Mouse (Mus musculus) intestine, postnatal 0 days (tissue): ENCODE measurements at regions not wholly inside any gene's neighbourhood (a gene's known extent, or its start where the extent isn't known, plus 50 kb on each side); places are given as distances from the start of the nearest gene placed in this dataset.

Source experiments
- ATAC-seq: fragments of 200-750 bp; cut with Nextera tagmentation; 2 replicates; pipeline ENCODE4 v1.8.0; 2017; ENCODE audit warnings: mild to moderate bottlenecking, moderate TSS enrichment, moderate library complexity
- H3K27ac ChIP-seq: fragments of 300-500 bp; sonication (generic); 2 replicates; pipeline ENCODE4 v1.5.1; 2014; ENCODE audit warnings: mild to moderate bottlenecking, low read depth, low read length, moderate library complexity
- H3K27me3 ChIP-seq: fragments of 300-500 bp; sonication (generic); replicated peaks from 2 replicates; pipeline ENCODE4 v1.6.1; 2014; ENCODE audit warnings: low read length, mixed read lengths; ENCODE audit not compliant: control insufficient read depth, insufficient read depth
- H3K36me3 ChIP-seq: fragments of 300-500 bp; sonication (generic); 2 replicates; pipeline ENCODE4 v1.6.1; 2014; ENCODE audit warnings: mild to moderate bottlenecking, moderate library complexity; ENCODE audit not compliant: control insufficient read depth, insufficient read depth
- H3K4me1 ChIP-seq: fragments of 300-500 bp; sonication (generic); replicated peaks from 2 replicates; pipeline ENCODE4 v1.6.1; 2014; ENCODE audit warnings: antibody characterized with exemption, low read length, mixed read lengths; ENCODE audit not compliant: control insufficient read depth, insufficient read depth
- H3K4me2 ChIP-seq: fragments of 300-500 bp; sonication (generic); replicated peaks from 2 replicates; pipeline ENCODE4 v1.6.1; 2014; ENCODE audit warnings: low read depth, mild to moderate bottlenecking, moderate library complexity
- H3K4me3 ChIP-seq: fragments of 300-500 bp; sonication (generic); 2 replicates; pipeline ENCODE4 v1.5.1; 2014; ENCODE audit warnings: low read depth, low read length
- H3K9ac ChIP-seq: fragments of 300-500 bp; sonication (generic); 2 replicates; pipeline ENCODE4 v1.6.1; 2014; ENCODE audit warnings: mild to moderate bottlenecking, low read depth, low read length
- H3K9me3 ChIP-seq: fragments of 300-500 bp; sonication (generic); 2 replicates; pipeline ENCODE4 v1.6.1; 2016; ENCODE audit warnings: mixed run types; ENCODE audit not compliant: control insufficient read depth
- CTCF ChIP-seq: sonication (generic); IDR thresholded peaks from 2 replicates; pipeline ENCODE4 v1.5.1; 2016; ENCODE audit warnings: low read depth, mild to moderate bottlenecking, control low read depth, antibody characterized with exemption, moderate library complexity
- WGBS: fragments of 180-500 bp; shearing (Covaris S2); extraction: QIAGEN DNeasy Blood & Tissue Kit; methylation state at CpG from one replicate; pipeline ENCODE4 v1.1.7; 2014; 5-methylcytosine and 5-hydroxymethylcytosine counted together

DNA sequence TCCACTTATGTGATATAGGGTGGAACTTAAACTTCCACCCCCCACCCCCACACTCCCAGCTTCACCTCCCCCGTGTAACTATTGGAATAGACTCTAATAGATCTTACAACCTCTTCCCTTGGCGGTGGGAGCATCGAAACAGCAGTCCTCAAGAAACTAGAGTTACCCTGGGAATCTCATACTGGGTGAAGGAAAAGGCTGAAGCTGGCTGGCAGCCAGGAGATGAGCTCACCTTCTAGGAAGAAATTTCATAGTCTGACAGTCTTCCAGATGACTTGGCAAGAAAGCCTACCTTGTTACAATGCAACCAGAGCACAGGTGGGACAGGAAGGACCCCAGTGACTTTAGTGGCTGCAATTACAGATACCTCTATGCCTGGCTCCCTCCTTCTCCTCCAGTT, 57.6 kb upstream of the Cd2ap start:
- no peaks in the 10 kb centered on the region for H3K27me3 ChIP-seq
- H3K27ac ChIP-seq, result peak overlapping the region; percentile 29
- H3K36me3 ChIP-seq, result no peaks in the 10 kb centered on the region
- WGBS, result 21% methylated on average over 3 of the region's 3 CpGs
- no peak overlapping the region for H3K9ac ChIP-seq
- ATAC-seq, result peak; percentile 46
- no peak overlapping the region for H3K4me2 ChIP-seq
- TF ChIP-seq CTCF, result no peak
- no peaks in the 10 kb centered on the region for H3K4me1 ChIP-seq
- H3K9me3 ChIP-seq, result no peaks in the 10 kb centered on the region
- no peak overlapping the region for H3K4me3 ChIP-seq

DNA sequence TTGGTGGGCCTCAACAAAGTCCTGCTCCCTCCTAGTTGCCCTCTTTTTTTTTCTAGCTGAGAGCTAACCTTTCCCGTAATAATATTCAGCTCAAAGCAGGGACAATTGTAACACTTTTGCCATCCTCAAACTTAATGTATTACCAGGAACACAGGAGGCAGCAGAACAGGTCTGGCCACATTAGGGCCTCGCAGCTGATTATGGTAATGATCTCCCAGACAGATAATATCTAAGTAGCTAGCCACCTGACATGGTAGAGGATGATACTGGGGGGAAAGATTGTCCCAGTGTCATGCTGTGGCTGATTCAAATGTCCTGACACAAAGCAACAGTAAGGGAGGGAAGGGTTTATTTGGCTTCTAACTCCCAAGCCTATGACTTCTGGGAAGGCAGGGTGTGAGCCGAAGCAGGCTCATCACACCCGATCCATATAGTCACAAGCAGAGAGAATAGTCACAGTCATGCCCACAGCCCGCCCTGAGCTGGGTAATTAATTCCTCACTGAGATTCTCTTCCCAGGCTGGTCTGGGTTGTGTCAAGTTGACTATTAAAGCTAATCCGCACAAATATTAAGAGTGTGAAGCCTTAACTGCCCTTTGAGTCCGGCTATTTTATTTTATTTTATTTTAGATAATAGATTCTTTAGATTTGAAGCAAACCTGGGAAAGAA, 57.0 kb upstream of the Cd2ap start:
- peak overlapping the region; percentile 29 for H3K27ac ChIP-seq
- H3K36me3 ChIP-seq, result no peaks in the 10 kb centered on the region
- no peaks in the 10 kb centered on the region for H3K27me3 ChIP-seq
- H3K9me3 ChIP-seq, result no peaks in the 10 kb centered on the region
- H3K4me3 ChIP-seq, result no peak overlapping the region
- H3K4me2 ChIP-seq, result no peak overlapping the region
- ATAC-seq, result no peak
- H3K4me1 ChIP-seq, result no peaks in the 10 kb centered on the region
- no peak for TF ChIP-seq CTCF
- 29% methylated on average over 7 of the region's 7 CpGs for WGBS
- 0 out of 2 replicates have a peak overlapping the region, but pooled peaks have one; percentile 1 for H3K9ac ChIP-seq

DNA sequence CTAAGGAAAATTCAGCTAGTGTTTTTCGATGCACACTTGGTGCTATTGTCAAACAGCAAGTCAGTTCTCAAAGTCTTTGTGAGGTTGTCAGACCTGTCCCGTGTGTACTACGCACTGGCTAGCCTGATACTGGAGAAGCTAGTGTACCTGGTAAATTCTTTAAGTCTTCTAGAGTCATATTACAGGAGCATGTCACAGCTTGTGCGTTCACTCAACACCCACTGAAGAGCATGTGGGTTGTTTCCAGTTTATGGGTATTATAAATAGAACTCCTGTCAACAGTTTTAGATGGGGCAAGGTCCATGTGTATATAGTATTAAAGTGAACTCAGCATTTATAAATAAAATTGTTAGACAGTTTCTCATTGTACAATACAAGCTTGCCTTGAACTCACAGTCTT, 50.9 kb upstream of the Cd2ap start:
- 65% methylated on average over 4 of the region's 4 CpGs for WGBS
- no peak overlapping the region for H3K9ac ChIP-seq
- no peaks in the 10 kb centered on the region for H3K9me3 ChIP-seq
- H3K27ac ChIP-seq, result peak overlapping the region; percentile 42; the same call in 1 of the 2 replicates
- H3K4me1 ChIP-seq, result no peaks in the 10 kb centered on the region
- no peaks in the 10 kb centered on the region for H3K36me3 ChIP-seq
- peak; percentile 89 for ATAC-seq
- TF ChIP-seq CTCF, result no peak
- no peaks in the 10 kb centered on the region for H3K27me3 ChIP-seq
- no peak overlapping the region for H3K4me3 ChIP-seq
- H3K4me2 ChIP-seq, result no peak overlapping the region
